Mouse (Mus musculus): ENCODE measurements around the gene Wdr37. TPM values are rescaled to one million over a fixed set of nuclear protein-coding genes. Genes with fewer than 3 reads are reported as not detected.

Gene Wdr37
- polyA plus RNA-seq, 1 experiment from 2014 or later: 31.0 TPM

DNA sequence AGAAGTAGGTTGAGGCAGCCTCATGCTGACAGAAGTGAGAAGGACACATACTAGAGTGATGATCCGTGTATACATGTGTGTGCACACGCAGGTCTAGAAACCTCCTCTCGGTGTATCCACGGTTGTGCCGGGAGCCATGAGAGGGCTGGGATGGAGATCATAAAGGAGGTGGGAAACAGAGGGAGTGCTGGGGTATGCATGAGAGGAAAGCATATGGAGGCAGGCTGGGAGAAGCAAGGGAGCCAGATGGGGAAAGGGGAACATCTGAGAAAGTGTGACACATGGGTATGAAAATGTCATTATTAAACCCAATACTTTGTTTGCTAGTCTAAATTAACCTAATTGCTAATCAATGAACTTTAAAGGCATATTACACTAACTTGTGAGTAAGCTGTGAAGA is 37.1 kb downstream of the Wdr37 start:
- Histone ChIP-seq H3K27ac (no peak overlapping the region), H3K9me3 (no peaks in the 10 kb centered on the region), H3K27me3 (ENCODE audit: insufficient read depth, poor library complexity, severe bottlenecking) (no peaks in the 10 kb centered on the region), H3K4me3 (no peak overlapping the region), H3K36me3 (peaks cover 82% of the 10 kb centered on the region), H3K4me1 (replicated peaks) (peaks cover 12% of the 10 kb centered on the region)
- 96% methylated on average over 5 of the region's 5 CpGs for WGBS
- no peak for DNase-seq (ENCODE audit: low spot score)

DNA sequence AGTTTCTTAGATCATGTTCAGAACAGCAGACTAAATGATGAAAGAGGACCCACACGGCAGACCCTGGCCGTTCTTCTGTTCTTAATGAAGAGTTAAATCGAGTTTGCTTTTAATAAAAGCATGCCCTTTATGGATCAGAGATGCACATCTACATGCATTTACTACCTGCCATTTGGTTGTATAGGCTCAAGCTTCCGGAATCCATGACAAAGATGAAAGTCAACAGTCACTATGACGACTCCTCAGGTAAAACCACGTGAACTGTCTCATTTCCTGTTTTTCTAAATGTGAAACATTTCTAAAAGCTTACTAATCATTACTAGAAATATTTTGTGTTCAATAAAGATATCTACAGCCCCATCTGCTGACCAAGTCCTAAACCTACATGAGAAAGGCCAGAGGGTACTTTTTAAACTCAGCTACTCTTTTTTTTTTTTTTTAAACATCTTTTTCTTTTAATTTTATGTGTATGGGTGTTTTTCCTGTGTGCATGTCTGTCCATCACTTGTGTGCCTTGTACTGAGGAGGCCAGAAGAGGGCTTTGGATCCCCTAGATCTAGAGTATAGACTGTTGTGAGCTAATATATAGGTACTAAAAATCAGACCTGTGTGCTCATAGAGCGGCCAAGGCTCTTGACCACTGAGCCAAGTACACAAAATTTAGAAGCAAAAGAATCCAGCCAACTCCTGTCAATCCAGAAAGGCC is 40.0 kb downstream of the Wdr37 start:
- no peak overlapping the region for H3K4me3 ChIP-seq
- H3K4me1 ChIP-seq (replicated peaks): peaks cover 8% of the 10 kb centered on the region
- H3K9me3 ChIP-seq: no peaks in the 10 kb centered on the region
- WGBS: 92% methylated on average over 7 of the region's 7 CpGs
- no peak overlapping the region for H3K27ac ChIP-seq
- H3K27me3 ChIP-seq (ENCODE audit: insufficient read depth, poor library complexity, severe bottlenecking): no peaks in the 10 kb centered on the region
- no peak for DNase-seq (ENCODE audit: low spot score)
- peaks cover 86% of the 10 kb centered on the region for H3K36me3 ChIP-seq

DNA sequence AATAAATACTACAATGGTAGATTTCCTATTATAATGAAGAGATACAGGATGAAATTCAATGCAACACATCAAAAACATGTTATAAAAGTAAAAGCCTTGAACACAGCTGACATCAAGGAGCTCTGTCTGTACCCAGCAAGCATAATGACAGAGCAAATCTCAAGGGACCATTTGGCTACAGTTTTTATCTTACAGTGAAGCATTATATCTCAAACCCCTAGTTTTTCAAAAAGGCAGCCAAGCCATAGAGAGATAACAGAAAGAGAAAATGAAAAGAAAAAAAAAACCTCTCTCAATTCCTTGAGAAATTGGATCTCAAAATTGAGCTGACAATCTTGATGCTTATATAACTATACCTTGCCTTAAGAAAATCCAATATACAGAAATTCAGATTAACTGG is 41.0 kb downstream of the Wdr37 start:
- Histone ChIP-seq H3K9me3 (no peaks in the 10 kb centered on the region), H3K27ac (no peak overlapping the region), H3K4me1 (replicated peaks) (peaks cover 8% of the 10 kb centered on the region), H3K36me3 (peaks cover 78% of the 10 kb centered on the region), H3K4me3 (no peak overlapping the region), H3K27me3 (ENCODE audit: insufficient read depth, poor library complexity, severe bottlenecking) (no peaks in the 10 kb centered on the region)
- DNase-seq (ENCODE audit: low spot score): no peak

DNA sequence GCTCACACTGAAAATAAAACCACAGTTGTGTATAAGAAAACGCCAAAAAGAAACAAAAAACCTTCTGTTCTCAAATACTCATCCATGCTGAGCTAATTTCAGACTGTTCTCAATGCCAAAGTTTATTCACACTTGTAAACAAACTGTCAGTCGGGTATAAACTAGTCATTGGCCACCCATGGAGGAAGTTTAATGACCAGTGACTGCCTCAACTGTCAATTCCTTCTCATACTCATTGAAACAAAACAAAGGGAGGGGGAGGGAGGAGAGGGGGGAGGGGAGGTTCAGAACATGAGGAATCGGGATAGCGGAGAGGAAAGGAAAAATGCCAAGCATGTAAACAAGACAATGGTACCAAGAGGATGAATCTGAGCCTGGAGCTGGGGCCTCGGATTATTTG is 41.9 kb downstream of the Wdr37 start:
- Histone ChIP-seq H3K4me1 (replicated peaks) (peaks cover 8% of the 10 kb centered on the region), H3K9me3 (no peaks in the 10 kb centered on the region), H3K36me3 (peaks cover 71% of the 10 kb centered on the region), H3K4me3 (no peak overlapping the region), H3K27ac (no peak overlapping the region), H3K27me3 (ENCODE audit: insufficient read depth, poor library complexity, severe bottlenecking) (no peaks in the 10 kb centered on the region)
- WGBS: 42% methylated on average over 5 of the region's 5 CpGs
- DNase-seq (ENCODE audit: low spot score): no peak

DNA sequence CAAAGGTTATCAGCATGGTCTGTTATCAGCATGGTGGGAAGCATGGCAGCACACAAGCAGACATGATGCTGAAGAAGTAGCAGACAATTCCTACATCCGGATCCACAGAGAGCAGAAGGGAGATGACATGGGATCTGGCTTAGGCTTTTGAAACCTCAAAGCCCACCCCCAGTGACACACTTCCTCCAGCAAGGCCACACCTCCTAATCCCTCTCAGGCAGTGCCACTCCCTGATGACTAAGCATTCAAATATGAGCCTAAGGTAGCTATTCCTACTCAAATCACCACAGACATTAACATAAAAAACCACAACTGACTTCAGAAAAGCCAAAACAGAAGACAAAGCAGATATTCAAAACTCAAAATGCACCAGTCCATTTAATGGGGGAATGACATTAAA is 42.8 kb downstream of the Wdr37 start:
- Histone ChIP-seq H3K27me3 (ENCODE audit: insufficient read depth, poor library complexity, severe bottlenecking) (no peaks in the 10 kb centered on the region), H3K4me1 (replicated peaks) (peaks cover 8% of the 10 kb centered on the region), H3K9me3 (no peaks in the 10 kb centered on the region), H3K36me3 (peaks cover 63% of the 10 kb centered on the region), H3K27ac (no peak overlapping the region), H3K4me3 (no peak overlapping the region)
- 95% methylated on average over 1 of the region's 1 CpGs for WGBS
- DNase-seq (ENCODE audit: low spot score): no peak

DNA sequence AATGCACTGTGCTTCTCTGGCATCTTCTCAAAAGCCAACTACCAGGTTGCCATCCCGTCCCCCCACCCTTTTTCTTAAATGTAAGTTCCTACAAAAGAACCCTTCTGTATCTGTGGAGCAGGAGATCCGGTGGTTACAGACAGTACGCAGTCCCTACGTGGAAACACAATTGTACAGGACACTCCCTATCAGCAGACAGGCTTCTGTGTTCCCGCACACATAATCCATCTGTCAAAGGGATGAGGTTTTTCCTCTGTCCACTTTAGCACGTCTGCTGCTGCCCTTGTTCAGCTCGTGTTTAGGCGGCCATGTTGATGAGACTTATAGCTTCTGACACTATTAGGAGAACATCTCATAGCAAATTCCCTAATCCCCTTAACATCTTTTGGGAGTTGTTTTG is 48.2 kb downstream of the Wdr37 start:
- DNase-seq (ENCODE audit: low spot score): no peak
- 78% methylated on average over 8 of the region's 8 CpGs for WGBS
- no peaks in the 10 kb centered on the region for H3K4me1 ChIP-seq (replicated peaks)
- H3K27ac ChIP-seq: peak overlapping the region; percentile 56; the same call in 1 of the 2 replicates
- no peak overlapping the region for H3K4me3 ChIP-seq
- no peaks in the 10 kb centered on the region for H3K27me3 ChIP-seq (ENCODE audit: insufficient read depth, poor library complexity, severe bottlenecking)
- H3K36me3 ChIP-seq: peaks cover 67% of the 10 kb centered on the region
- no peaks in the 10 kb centered on the region for H3K9me3 ChIP-seq

DNA sequence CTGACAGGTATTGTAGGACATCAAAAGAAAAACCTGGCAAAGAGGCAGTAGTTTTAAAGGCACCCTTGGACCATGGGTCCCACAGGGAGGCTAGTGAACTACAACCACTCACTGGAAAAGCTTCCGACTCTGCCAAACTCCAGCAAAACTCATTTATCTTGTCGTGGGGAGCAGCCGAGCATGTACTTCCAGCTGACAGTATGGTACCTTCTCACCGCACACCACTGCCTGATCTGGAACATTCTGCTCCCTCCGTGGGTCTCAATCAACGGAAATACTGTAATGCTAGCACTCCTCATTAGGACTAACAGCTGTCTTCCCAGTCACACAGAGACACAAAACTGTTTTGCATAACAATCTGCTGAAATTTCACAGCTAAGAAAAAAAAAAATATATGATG is 48.6 kb downstream of the Wdr37 start:
- Histone ChIP-seq H3K4me3 (no peak overlapping the region), H3K27ac (no peak overlapping the region), H3K36me3 (peaks cover 67% of the 10 kb centered on the region), H3K9me3 (no peaks in the 10 kb centered on the region), H3K27me3 (ENCODE audit: insufficient read depth, poor library complexity, severe bottlenecking) (no peaks in the 10 kb centered on the region), H3K4me1 (replicated peaks) (no peaks in the 10 kb centered on the region)
- no peak for DNase-seq (ENCODE audit: low spot score)
- 73% methylated on average over 6 of the region's 6 CpGs for WGBS

DNA sequence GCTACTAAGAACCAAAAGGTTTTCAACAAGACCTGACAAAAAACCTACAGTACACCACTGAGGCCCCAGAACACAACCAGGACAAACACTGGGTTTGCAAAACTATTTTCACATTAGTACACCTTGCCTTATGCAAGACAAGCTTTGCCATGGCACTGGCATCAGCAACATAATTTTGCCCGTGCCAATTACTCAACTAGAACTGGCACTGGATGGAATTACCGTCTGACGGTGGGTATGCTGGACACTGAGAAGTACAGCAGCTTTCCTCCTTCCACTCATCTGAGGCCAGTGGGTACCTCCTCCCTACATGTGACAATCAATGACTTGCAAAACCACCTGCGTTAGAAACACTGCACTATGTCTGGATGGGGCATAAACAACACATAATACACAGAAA is 49.5 kb downstream of the Wdr37 start:
- no peaks in the 10 kb centered on the region for H3K9me3 ChIP-seq
- H3K27ac ChIP-seq: no peak overlapping the region
- H3K4me3 ChIP-seq: no peak overlapping the region
- DNase-seq (ENCODE audit: low spot score): no peak
- peaks cover 68% of the 10 kb centered on the region for H3K36me3 ChIP-seq
- H3K4me1 ChIP-seq (replicated peaks): no peaks in the 10 kb centered on the region
- 92% methylated on average over 4 of the region's 4 CpGs for WGBS
- H3K27me3 ChIP-seq (ENCODE audit: insufficient read depth, poor library complexity, severe bottlenecking): no peaks in the 10 kb centered on the region

DNA sequence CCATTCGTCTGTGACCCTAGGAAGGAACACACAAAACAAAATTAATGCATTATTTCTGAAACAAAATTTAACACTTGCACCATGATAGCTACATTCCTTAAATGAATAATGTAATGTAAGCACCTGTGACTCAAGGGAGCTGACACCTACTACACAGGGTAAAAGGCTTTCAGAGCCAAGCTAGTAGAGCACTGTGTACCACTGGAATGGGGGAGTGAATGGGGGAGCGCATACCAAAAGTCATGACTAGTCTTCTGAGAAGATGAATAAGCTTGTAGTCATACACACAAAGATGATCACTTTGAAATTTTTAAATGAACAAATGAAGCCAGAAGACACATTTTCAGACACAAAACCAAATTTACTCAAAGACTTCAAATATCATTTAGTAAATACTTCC is 65.8 kb downstream of the Wdr37 start:
- Histone ChIP-seq H3K9me3 (no peaks in the 10 kb centered on the region), H3K4me1 (replicated peaks) (no peaks in the 10 kb centered on the region), H3K27me3 (ENCODE audit: insufficient read depth, poor library complexity, severe bottlenecking) (no peaks in the 10 kb centered on the region), H3K36me3 (peaks cover 29% of the 10 kb centered on the region), H3K4me3 (no peak overlapping the region), H3K27ac (no peak overlapping the region)
- 96% methylated on average over 2 of the region's 2 CpGs for WGBS
- DNase-seq (ENCODE audit: low spot score): no peak

DNA sequence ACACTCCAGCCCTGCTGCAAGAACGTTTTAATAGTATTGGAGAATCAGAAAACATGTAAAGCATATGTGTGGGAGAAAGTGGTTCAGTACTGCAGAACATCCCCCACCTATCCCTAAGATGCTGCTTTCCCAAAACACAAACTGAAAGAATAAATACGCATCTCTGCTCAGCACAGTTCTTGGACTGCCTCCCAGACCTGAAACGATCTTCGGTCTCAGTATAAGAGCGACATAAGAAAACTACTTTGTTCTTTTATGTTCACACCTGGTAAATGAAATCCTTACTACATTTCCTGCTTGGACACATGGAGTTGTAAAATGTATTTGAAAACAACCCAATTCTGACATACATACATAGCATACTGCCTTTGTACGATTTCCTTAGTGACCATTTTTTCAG is 71.1 kb downstream of the Wdr37 start:
- WGBS: 89% methylated on average over 6 of the region's 6 CpGs

DNA sequence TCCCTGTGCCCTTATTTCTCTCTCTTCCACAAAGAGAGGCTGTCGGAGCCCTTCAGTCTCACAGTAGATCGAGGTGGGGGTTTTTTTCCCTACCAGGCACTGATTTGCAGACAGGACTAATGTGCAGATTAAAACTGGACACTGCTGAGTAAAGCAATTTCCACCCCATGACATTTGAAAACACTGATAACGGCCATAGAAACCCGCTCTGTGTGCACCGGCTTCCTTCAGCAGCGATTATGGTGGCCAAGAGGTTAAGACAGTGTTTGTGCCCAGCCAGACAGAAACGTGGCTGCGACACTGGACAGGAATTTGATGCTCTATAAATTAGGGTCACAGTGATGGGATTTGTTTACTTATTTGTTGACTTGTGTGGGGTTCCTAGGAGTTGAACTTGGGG is 78.5 kb downstream of the Wdr37 start:
- H3K36me3 ChIP-seq: no peaks in the 10 kb centered on the region
- no peaks in the 10 kb centered on the region for H3K9me3 ChIP-seq
- 84% methylated on average over 8 of the region's 8 CpGs for WGBS
- no peaks in the 10 kb centered on the region for H3K4me1 ChIP-seq (replicated peaks)
- DNase-seq (ENCODE audit: low spot score): no peak
- no peak overlapping the region for H3K27ac ChIP-seq
- no peaks in the 10 kb centered on the region for H3K27me3 ChIP-seq (ENCODE audit: insufficient read depth, poor library complexity, severe bottlenecking)
- no peak overlapping the region for H3K4me3 ChIP-seq

More for the DNA sequence above, 71.1 kb downstream of the Wdr37 start:
- H3K27me3 ChIP-seq (ENCODE audit: insufficient read depth, poor library complexity, severe bottlenecking): no peaks in the 10 kb centered on the region
- no peak for DNase-seq (ENCODE audit: low spot score)
- H3K9me3 ChIP-seq: no peaks in the 10 kb centered on the region
- H3K4me3 ChIP-seq: no peak overlapping the region
- H3K27ac ChIP-seq: no peak overlapping the region
- H3K36me3 ChIP-seq: peaks cover 20% of the 10 kb centered on the region
- H3K4me1 ChIP-seq (replicated peaks): no peaks in the 10 kb centered on the region

DNA sequence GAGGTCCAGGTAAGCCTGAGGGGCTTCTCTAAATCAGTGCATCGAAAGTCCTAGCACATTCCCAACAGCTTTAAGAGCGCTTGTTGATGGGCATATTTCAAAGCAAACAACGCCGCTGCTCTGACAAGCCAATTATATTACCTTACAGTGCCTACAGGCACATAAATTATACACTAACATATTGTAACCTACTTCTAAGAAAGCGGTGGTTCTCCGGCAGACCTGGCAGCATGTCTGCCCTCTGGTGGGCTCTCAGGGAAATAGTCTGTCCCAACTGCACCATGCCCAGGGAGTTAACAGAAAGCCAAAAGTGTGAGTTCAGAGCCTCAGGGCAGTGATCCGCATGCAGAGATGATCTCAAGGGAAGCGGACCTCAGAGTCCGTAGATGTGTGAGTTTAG is 86.5 kb downstream of the Wdr37 start:
- H3K27ac ChIP-seq: no peak overlapping the region
- peak; percentile 53 for DNase-seq (ENCODE audit: low spot score)
- H3K4me3 ChIP-seq: no peak overlapping the region
- no peaks in the 10 kb centered on the region for H3K36me3 ChIP-seq
- H3K27me3 ChIP-seq (ENCODE audit: insufficient read depth, poor library complexity, severe bottlenecking): no peaks in the 10 kb centered on the region
- no peaks in the 10 kb centered on the region for H3K9me3 ChIP-seq
- peaks cover 6% of the 10 kb centered on the region for H3K4me1 ChIP-seq (replicated peaks)
- WGBS: 51% methylated on average over 9 of the region's 9 CpGs

DNA sequence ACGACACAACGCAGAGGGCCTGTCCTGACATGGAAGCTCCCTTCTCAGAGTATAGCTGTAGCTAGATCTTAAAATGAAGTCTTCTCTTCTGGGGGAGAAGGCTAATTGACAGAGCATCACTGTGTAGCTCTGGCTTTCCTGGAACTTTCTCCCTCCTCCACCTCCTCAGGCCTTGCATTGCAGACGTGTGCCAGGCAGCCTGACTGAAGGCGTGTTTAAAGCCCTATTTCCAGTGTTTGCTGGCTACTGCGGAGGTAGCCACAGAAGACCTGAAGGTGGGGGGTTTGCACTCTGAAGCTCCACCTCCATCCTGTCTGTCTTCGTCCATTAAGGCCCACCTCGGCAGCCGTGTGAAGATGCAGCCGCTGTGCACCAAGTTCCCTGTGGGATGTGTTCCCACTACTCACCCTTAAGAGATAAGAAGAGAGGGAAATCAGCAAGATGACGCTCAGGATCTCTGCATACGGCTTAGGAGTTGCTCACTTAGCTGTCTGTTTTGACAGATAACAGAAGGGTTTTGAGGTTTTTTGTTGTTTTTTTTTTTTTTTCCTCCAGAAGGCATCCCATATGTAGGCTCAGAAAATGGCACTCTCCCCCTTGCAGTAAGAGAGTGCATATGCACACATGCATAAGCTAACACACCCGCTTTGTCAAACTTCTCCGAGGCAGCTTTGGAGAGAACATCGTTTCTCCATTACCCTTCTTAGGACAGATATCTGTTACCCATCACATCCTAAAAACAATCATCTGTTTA is 87.2 kb downstream of the Wdr37 start:
- 81% methylated on average over 14 of the region's 14 CpGs for WGBS
- Histone ChIP-seq H3K9me3 (no peaks in the 10 kb centered on the region), H3K36me3 (no peaks in the 10 kb centered on the region), H3K27ac (no peak overlapping the region), H3K4me3 (no peak overlapping the region), H3K4me1 (replicated peaks) (peaks cover 6% of the 10 kb centered on the region), H3K27me3 (ENCODE audit: insufficient read depth, poor library complexity, severe bottlenecking) (no peaks in the 10 kb centered on the region)
- DNase-seq (ENCODE audit: low spot score): no peak
